Comparison of ENCODE assay signal across 8 mouse cellular contexts in genomic region chr11:98768127-98769006, GRCm38 (mm10). TPM values are rescaled to one million over a fixed set of nuclear protein-coding genes. Genes with fewer than 3 reads are reported as not detected.
DNase-seq lines count a peak whose midpoint lies in the region; ATAC-seq and TF ChIP-seq lines count a peak whose summit lies in the region.

No protein-coding gene starts in this region.

- peak overlapping the region; percentile 73 for H3K27ac ChIP-seq in embryonic facial prominence, embryonic 13.5 days
- peak overlapping the region; percentile 90 to 94 for H3K27ac ChIP-seq in heart, embryonic 14.5 days (replicated peaks in 1 of 2; ENCODE audit: control insufficient read depth in 1 of 2, insufficient read depth in 1 of 2, low read depth in 2 of 2, low read length in 2 of 2)
- no peak overlapping the region for H3K27ac ChIP-seq in limb, embryonic 12.5 days

- H3K9ac ChIP-seq in embryonic facial prominence, embryonic 13.5 days, result peak overlapping the region; percentile 59
- H3K9ac ChIP-seq in heart, embryonic 14.5 days (ENCODE audit: low read length), result peak overlapping the region; percentile 74
- H3K9ac ChIP-seq in limb, embryonic 12.5 days (replicated peaks), result no peak overlapping the region

- no peaks in the 10 kb centered on the region for H3K9me3 ChIP-seq in megakaryocyte, embryonic 14.5 days
- no peaks in the 10 kb centered on the region for H3K9me3 ChIP-seq in embryonic facial prominence, embryonic 13.5 days
- H3K9me3 ChIP-seq in heart, embryonic 14.5 days (ENCODE audit: control insufficient read depth, low read length), result no peaks in the 10 kb centered on the region
- no peaks in the 10 kb centered on the region for H3K9me3 ChIP-seq in limb, embryonic 12.5 days

- H3K27me3 ChIP-seq in megakaryocyte, embryonic 14.5 days (replicated peaks), result no peaks in the 10 kb centered on the region
- H3K27me3 ChIP-seq in embryonic facial prominence, embryonic 13.5 days, result no peaks in the 10 kb centered on the region
- H3K27me3 ChIP-seq in heart, embryonic 14.5 days (ENCODE audit: control insufficient read depth, insufficient read depth, low read length), result no peaks in the 10 kb centered on the region
- no peaks in the 10 kb centered on the region for H3K27me3 ChIP-seq in limb, embryonic 12.5 days
- no peaks in the 10 kb centered on the region for H3K27me3 ChIP-seq in myocyte (ENCODE audit: control insufficient read depth, insufficient read depth, insufficient read length)

- no peak for DNase-seq in thymus, postnatal 4 days
- no peak for DNase-seq in layer of hippocampus, postnatal 14 days (ENCODE audit: low spot score in 2 of 2)

- no peak for ATAC-seq in megakaryocyte, adult 5-6 weeks (ENCODE audit: poor library complexity, severe bottlenecking)
- no peak for ATAC-seq in embryonic facial prominence, embryonic 13.5 days (ENCODE audit: insufficient number of reproducible peaks, insufficient read depth, low FRiP score, low TSS enrichment, low read depth)
- peak; percentile 25 for ATAC-seq in heart, embryonic 14.5 days (ENCODE audit: insufficient number of reproducible peaks, insufficient read depth, low FRiP score, low read depth)
- no peak for ATAC-seq in limb, embryonic 12.5 days (ENCODE audit: insufficient number of reproducible peaks, insufficient read depth, low FRiP score, low TSS enrichment, low read depth)

- H3K4me1 ChIP-seq in megakaryocyte, embryonic 14.5 days, result peaks cover 100% of the 10 kb centered on the region
- H3K4me1 ChIP-seq in embryonic facial prominence, embryonic 13.5 days, result peaks cover 59% of the 10 kb centered on the region
- peaks cover 60 to 82% of the 10 kb centered on the region in 2 experiments for H3K4me1 ChIP-seq in heart, embryonic 14.5 days (ENCODE audit: control insufficient read depth in 2 of 2, insufficient read depth in 2 of 2, low read length in 2 of 2)
- H3K4me1 ChIP-seq in limb, embryonic 12.5 days (replicated peaks), result peaks cover 39% of the 10 kb centered on the region

- H3K79me2 ChIP-seq in myocyte (ENCODE audit: control insufficient read depth, insufficient read depth), result peaks cover 10% of the 10 kb centered on the region

- peak overlapping the region; percentile 47 for H3K4me2 ChIP-seq in embryonic facial prominence, embryonic 13.5 days
- H3K4me2 ChIP-seq in heart, embryonic 14.5 days (ENCODE audit: low read length), result peak overlapping the region; percentile 58
- H3K4me2 ChIP-seq in limb, embryonic 12.5 days, result peak overlapping the region; percentile 26
- H3K4me2 ChIP-seq in myocyte (ENCODE audit: low read depth), result no peak overlapping the region

- WGBS in embryonic facial prominence, embryonic 13.5 days, result 29% methylated on average over 39 of the region's 39 CpGs
- WGBS in heart, embryonic 14.5 days, result 9% methylated on average over 38 of the region's 39 CpGs
- 34% methylated on average over 37 of the region's 39 CpGs for WGBS in limb, embryonic 12.5 days

- H3ac ChIP-seq in myocyte (ENCODE audit: control insufficient read depth, insufficient read length), result no peak overlapping the region

- peak overlapping the region; percentile 84 for H3K4me3 ChIP-seq in megakaryocyte, embryonic 14.5 days (replicated peaks)
- H3K4me3 ChIP-seq in embryonic facial prominence, embryonic 13.5 days, result peak overlapping the region; percentile 18
- peak overlapping the region; percentile 24 to 31 for H3K4me3 ChIP-seq in heart, embryonic 14.5 days (ENCODE audit: control insufficient read depth in 1 of 2, insufficient read depth in 1 of 2, low read depth in 1 of 2, low read length in 2 of 2)
- H3K4me3 ChIP-seq in limb, embryonic 12.5 days (replicated peaks), result 0 out of 2 replicates have a peak overlapping the region, but pooled peaks have one; percentile 5
- no peak overlapping the region for H3K4me3 ChIP-seq in myocyte

- H3K36me3 ChIP-seq in megakaryocyte, embryonic 14.5 days (replicated peaks; ENCODE audit: low read length), result peaks cover 83% of the 10 kb centered on the region
- H3K36me3 ChIP-seq in embryonic facial prominence, embryonic 13.5 days, result peaks cover 59% of the 10 kb centered on the region
- peaks cover 56% of the 10 kb centered on the region for H3K36me3 ChIP-seq in heart, embryonic 14.5 days (ENCODE audit: control insufficient read depth, insufficient read depth, low read length)
- peaks cover 53% of the 10 kb centered on the region for H3K36me3 ChIP-seq in limb, embryonic 12.5 days
- H3K36me3 ChIP-seq in myocyte (ENCODE audit: control insufficient read depth, insufficient read depth), result peaks cover 30% of the 10 kb centered on the region

- peak; percentile 49 for TF ChIP-seq POLR2A in myocyte (IDR thresholded peaks at IDR 0.05; ENCODE audit: insufficient read length, low read depth)

TF ChIP-seq in myocyte, 11 proteins besides CTCF, POLR2A, EP300 and RAD21:
- TF ChIP-seq CEBPB (IDR thresholded peaks at IDR 0.05; ENCODE audit: insufficient read depth, poor library complexity, severe bottlenecking) (no peak), USF1 (IDR thresholded peaks at IDR 0.05; ENCODE audit: low read depth) (no peak), SRF (IDR thresholded peaks at IDR 0.05; ENCODE audit: control insufficient read depth, insufficient read length, low read depth) (no peak), E2F4 (IDR thresholded peaks at IDR 0.05; ENCODE audit: insufficient read depth) (no peak), POLR2AphosphoS2 (IDR thresholded peaks at IDR 0.05; ENCODE audit: insufficient read length, low read depth) (peak; percentile 89), TCF12 (IDR thresholded peaks at IDR 0.05; ENCODE audit: insufficient read depth, poor library complexity, severe bottlenecking) (no peak), MYOD1 (IDR thresholded peaks at IDR 0.05; ENCODE audit: control insufficient read depth in 1 of 3, insufficient read length in 2 of 3, low read depth in 2 of 3) (no peak), MAX (IDR thresholded peaks at IDR 0.05; ENCODE audit: low read depth) (no peak)

RNA-seq across cellular contexts. Expression of gene Nr1d1, which starts 6.8 kb away (rescaled TPM):
- polyA plus RNA-seq in megakaryocyte, embryonic 14.5 days (2012; ENCODE audit: insufficient read depth, low replicate concordance), result 5.6 and 22.1 TPM in 2 replicates
- total RNA-seq in megakaryocyte, adult 5-6 weeks (2015), result 0.11 and 0.25 TPM in 2 replicates
- 0.12 and 0.37 TPM in 2 replicates for total RNA-seq in megakaryocyte, adult 5-6 weeks (2017)
- polyA plus RNA-seq in embryonic facial prominence, embryonic 13.5 days (2015; fragmentation: Nextera tagmentation; extraction: Ambion mirVana), result 1.4 and 1.5 TPM in 2 replicates
- 6.0 and 6.4 TPM in 2 replicates for polyA plus RNA-seq in heart, embryonic 14.5 days (2014; fragmentation: Nextera tagmentation; extraction: Ambion mirVana)
- 0.79 and 1.0 TPM in 2 replicates for polyA plus RNA-seq in limb, embryonic 12.5 days (2016; fragmentation: Nextera tagmentation; extraction: Ambion mirVana)
- 49.1 TPM for polyA plus RNA-seq in myocyte (2012; fragmentation: generic; extraction: Trizol)
- 10 to 100 TPM; 53.3 to 65.3 TPM for total RNA-seq in layer of hippocampus, postnatal 14 days (2021)

RNA-seq across cellular contexts. Expression of gene Msl1, which starts 26.9 kb away (rescaled TPM):
- 30.0 and 46.8 TPM in 2 replicates for polyA plus RNA-seq in megakaryocyte, embryonic 14.5 days (2012; ENCODE audit: insufficient read depth, low replicate concordance)
- 73.7 and 74.9 TPM in 2 replicates for total RNA-seq in megakaryocyte, adult 5-6 weeks (2015)
- total RNA-seq in megakaryocyte, adult 5-6 weeks (2017), result 111 and 119 TPM in 2 replicates
- polyA plus RNA-seq in embryonic facial prominence, embryonic 13.5 days (2015; fragmentation: Nextera tagmentation; extraction: Ambion mirVana), result 31.5 and 33.0 TPM in 2 replicates
- polyA plus RNA-seq in heart, embryonic 14.5 days (2014; fragmentation: Nextera tagmentation; extraction: Ambion mirVana), result 13.3 and 15.3 TPM in 2 replicates
- polyA plus RNA-seq in limb, embryonic 12.5 days (2016; fragmentation: Nextera tagmentation; extraction: Ambion mirVana), result 32.7 and 35.3 TPM in 2 replicates
- 35.6 TPM for polyA plus RNA-seq in myocyte (2012; fragmentation: generic; extraction: Trizol)
- total RNA-seq in layer of hippocampus, postnatal 14 days (2021), result 100 to 1,000 TPM; 149 to 161 TPM

RNA-seq across cellular contexts. Expression of gene Thra, which starts 27.9 kb away (rescaled TPM):
- 37.6 and 38.9 TPM in 2 replicates for polyA plus RNA-seq in megakaryocyte, embryonic 14.5 days (2012; ENCODE audit: insufficient read depth, low replicate concordance)
- 10.0 and 11.6 TPM in 2 replicates for total RNA-seq in megakaryocyte, adult 5-6 weeks (2015)
- 8.0 and 9.0 TPM in 2 replicates for total RNA-seq in megakaryocyte, adult 5-6 weeks (2017)
- polyA plus RNA-seq in embryonic facial prominence, embryonic 13.5 days (2015; fragmentation: Nextera tagmentation; extraction: Ambion mirVana), result 46.5 and 47.3 TPM in 2 replicates
- polyA plus RNA-seq in heart, embryonic 14.5 days (2014; fragmentation: Nextera tagmentation; extraction: Ambion mirVana), result 45.3 and 55.6 TPM in 2 replicates
- polyA plus RNA-seq in limb, embryonic 12.5 days (2016; fragmentation: Nextera tagmentation; extraction: Ambion mirVana), result 22.3 and 24.9 TPM in 2 replicates
- polyA plus RNA-seq in myocyte (2012; fragmentation: generic; extraction: Trizol), result 68.9 TPM
- 1,000 to 10,000 TPM; 1,264 to 1,291 TPM for total RNA-seq in layer of hippocampus, postnatal 14 days (2021)

RNA-seq across cellular contexts. Expression of gene Casc3, which starts 36.3 kb away (rescaled TPM):
- polyA plus RNA-seq in megakaryocyte, embryonic 14.5 days (2012; ENCODE audit: insufficient read depth, low replicate concordance), result 10.6 and 13.2 TPM in 2 replicates
- total RNA-seq in megakaryocyte, adult 5-6 weeks (2015), result 35.6 and 39.9 TPM in 2 replicates
- 32.1 and 33.2 TPM in 2 replicates for total RNA-seq in megakaryocyte, adult 5-6 weeks (2017)
- polyA plus RNA-seq in embryonic facial prominence, embryonic 13.5 days (2015; fragmentation: Nextera tagmentation; extraction: Ambion mirVana), result 39.0 and 40.3 TPM in 2 replicates
- 22.6 and 22.9 TPM in 2 replicates for polyA plus RNA-seq in heart, embryonic 14.5 days (2014; fragmentation: Nextera tagmentation; extraction: Ambion mirVana)
- 48.1 and 54.1 TPM in 2 replicates for polyA plus RNA-seq in limb, embryonic 12.5 days (2016; fragmentation: Nextera tagmentation; extraction: Ambion mirVana)
- polyA plus RNA-seq in myocyte (2012; fragmentation: generic; extraction: Trizol), result 22.1 TPM
- total RNA-seq in layer of hippocampus, postnatal 14 days (2021), result 10 to 100 TPM; 56.7 to 59.7 TPM

RNA-seq across cellular contexts. Expression of gene Med24, which starts 39.1 kb away (rescaled TPM):
- 40.2 and 55.7 TPM in 2 replicates for polyA plus RNA-seq in megakaryocyte, embryonic 14.5 days (2012; ENCODE audit: insufficient read depth, low replicate concordance)
- 17.9 and 21.5 TPM in 2 replicates for total RNA-seq in megakaryocyte, adult 5-6 weeks (2015)
- 22.6 and 31.3 TPM in 2 replicates for total RNA-seq in megakaryocyte, adult 5-6 weeks (2017)
- 63.8 and 65.0 TPM in 2 replicates for polyA plus RNA-seq in embryonic facial prominence, embryonic 13.5 days (2015; fragmentation: Nextera tagmentation; extraction: Ambion mirVana)
- 28.5 and 31.0 TPM in 2 replicates for polyA plus RNA-seq in heart, embryonic 14.5 days (2014; fragmentation: Nextera tagmentation; extraction: Ambion mirVana)
- polyA plus RNA-seq in limb, embryonic 12.5 days (2016; fragmentation: Nextera tagmentation; extraction: Ambion mirVana), result 74.4 and 79.3 TPM in 2 replicates
- polyA plus RNA-seq in myocyte (2012; fragmentation: generic; extraction: Trizol), result 32.5 TPM
- 100 to 1,000 TPM; 109 to 110 TPM for total RNA-seq in layer of hippocampus, postnatal 14 days (2021)
